Mouse (Mus musculus) bone marrow, adult 2 months (tissue): ENCODE measurements around the gene Slc12a4. TPM values are rescaled to one million over a fixed set of nuclear protein-coding genes. Genes with fewer than 3 reads are reported as not detected.
A peak's percentile ranks its signal among the peaks of the same experiment; 100 is the strongest.

Source experiments
- H3K27ac ChIP-seq: fragments of 200-500 bp; 2 replicates; pipeline ENCODE4 v1.5.1; 2012; ENCODE audit warnings: low read depth, mild to moderate bottlenecking, control low read depth, inconsistent platforms, low read length; ENCODE audit not compliant: control insufficient read depth, poor library complexity, insufficient read depth
- H3K4me1 ChIP-seq: fragments of 200-500 bp; 2 replicates; pipeline ENCODE4 v1.6.1; 2011; ENCODE audit warnings: low read length; ENCODE audit not compliant: control insufficient read depth, insufficient read depth
- H3K4me3 ChIP-seq: fragments of 200-500 bp; replicated peaks from 2 replicates; pipeline ENCODE3; 2011; ENCODE audit warnings: mild to moderate bottlenecking, low read depth, low read length, control low read depth; ENCODE audit not compliant: control insufficient read depth
- CTCF ChIP-seq: fragments of 200-500 bp; IDR thresholded peaks from 2 replicates; pipeline ENCODE4 v1.5.1; 2011; ENCODE audit warnings: low read length, control low read depth; ENCODE audit not compliant: control insufficient read depth, insufficient read depth
- POLR2A ChIP-seq: fragments of 200-500 bp; IDR thresholded peaks from 2 replicates; pipeline ENCODE4 v1.6.1; 2011; ENCODE audit warnings: low read depth, mild to moderate bottlenecking, control low read depth, low read length, borderline replicate concordance; ENCODE audit not compliant: control insufficient read depth
- WGBS: fragments of 180-500 bp; shearing (Covaris S2); methylation state at CpG from one replicate; pipeline ENCODE4 v1.1.7; 2018; 5-methylcytosine and 5-hydroxymethylcytosine counted together
- polyA plus RNA-seq: library from polyadenylated mRNA; stranded (reverse); fragments of >200 nt; gene quantifications from 2 replicates; pipeline ENCODE4 v1.2.4, GENCODE M21; 2011; ENCODE audit warnings: low replicate concordance; ENCODE audit not compliant: missing spikeins, insufficient read depth, insufficient read length

The Slc12a4 gene
- polyA plus RNA-seq, 1 experiment, result 21.3 TPM

- H3K27ac ChIP-seq, result peak within 1 kb of the TSS; percentile 90
- TF ChIP-seq CTCF, result no peak
- peak; percentile 80; the same call in 1 of the 2 replicates for TF ChIP-seq POLR2A
- whole genome bisulfite sequencing, result under 1% methylated on average over 67 of the region's 68 CpGs
- peaks cover 1% of the 10 kb centered on the region for H3K4me1 ChIP-seq
- H3K4me3 ChIP-seq, result peak within 1 kb of the TSS; percentile 96
Observed at GRCm38 (mm10) chr8:105900180-105900940, 65.5 kb downstream of the Slc12a4 start, which contains the start of gene Pskh1. Pskh1 (plus strand) TSS chr8:105900441.

- TF ChIP-seq POLR2A (no peak), CTCF (no peak)
- 81% methylated on average over 9 of the region's 9 CpGs for WGBS
- peaks cover 1% of the 10 kb centered on the region for H3K4me1 ChIP-seq
- no peak overlapping the region for H3K27ac ChIP-seq
- H3K4me3 ChIP-seq, result no peak overlapping the region
Observed at GRCm38 (mm10) chr8:105897801-105898480, 68.0 kb downstream of the Slc12a4 start.

Other genes with a start within 250 kb of the Slc12a4 start
- gene Gfod2, start 207.4 kb downstream of the Slc12a4 start, polyA plus RNA-seq, result 1.2 and 2.0 TPM in 2 replicates
- gene Ranbp10, start 138.7 kb downstream of the Slc12a4 start, polyA plus RNA-seq, result 90.8 and 98.0 TPM in 2 replicates
- gene Tsnaxip1, start 138.4 kb downstream of the Slc12a4 start, polyA plus RNA-seq, result 3.6 TPM in 1 of 2 replicates, not detected in the other
- 30.3 and 73.2 TPM in 2 replicates for gene Cenpt, start 112.8 kb downstream of the Slc12a4 start, polyA plus RNA-seq
- 9.8 and 12.6 TPM in 2 replicates for gene Thap11, start 111.0 kb downstream of the Slc12a4 start, polyA plus RNA-seq
- 35.2 and 54.8 TPM in 2 replicates for gene Nutf2, start 105.5 kb downstream of the Slc12a4 start, polyA plus RNA-seq
- gene Edc4, start 85.2 kb downstream of the Slc12a4 start, polyA plus RNA-seq, result 18.9 and 44.1 TPM in 2 replicates
- gene Nrn1l, start 72.5 kb downstream of the Slc12a4 start, polyA plus RNA-seq, result 2.5 TPM in 1 of 2 replicates, not detected in the other
- gene Pskh1, start 65.7 kb downstream of the Slc12a4 start, polyA plus RNA-seq, result 2.9 and 6.0 TPM in 2 replicates
- not detected in 2 replicates for gene Ctrl, start 32.2 kb downstream of the Slc12a4 start, polyA plus RNA-seq
- gene Psmb10, start 27.7 kb downstream of the Slc12a4 start, polyA plus RNA-seq, result 88.5 and 149 TPM in 2 replicates
- 4.6 and 15.5 TPM in 2 replicates for gene Lcat, start 22.7 kb downstream of the Slc12a4 start, polyA plus RNA-seq
- gene Dpep3, start 13.3 kb upstream of the Slc12a4 start, polyA plus RNA-seq, result not detected in 2 replicates
- 13.5 and 17.1 TPM in 2 replicates for gene Dus2, start 25.2 kb upstream of the Slc12a4 start, polyA plus RNA-seq
- not detected in 2 replicates for gene Dpep2nb, start 39.9 kb upstream of the Slc12a4 start, polyA plus RNA-seq
- 4.0 and 6.0 TPM in 2 replicates for gene Ddx28, start 45.8 kb upstream of the Slc12a4 start, polyA plus RNA-seq
- gene Nfatc3, start 92.7 kb upstream of the Slc12a4 start, polyA plus RNA-seq, result 8.5 and 17.8 TPM in 2 replicates
- not detected in 2 replicates for gene Esrp2, start 170.9 kb upstream of the Slc12a4 start, polyA plus RNA-seq
- 8.4 and 20.8 TPM in 2 replicates for gene Pla2g15, start 184.3 kb upstream of the Slc12a4 start, polyA plus RNA-seq
- gene Slc7a6, start 202.8 kb upstream of the Slc12a4 start, polyA plus RNA-seq, result 3.7 and 8.3 TPM in 2 replicates
- 23.9 and 53.8 TPM in 2 replicates for gene Slc7a6os, start 244.8 kb upstream of the Slc12a4 start, polyA plus RNA-seq
- gene Prmt7, start 244.8 kb upstream of the Slc12a4 start, polyA plus RNA-seq, result 12.1 and 12.9 TPM in 2 replicates